Mouse (Mus musculus) limb, embryonic 11.5 days (tissue): ENCODE results near the gene Lsm10. TPM values are rescaled to one million over a fixed set of nuclear protein-coding genes. Genes with fewer than 3 reads are reported as not detected.

Experiments used
- ATAC-seq: fragments of 200-750 bp; cut with Nextera tagmentation; 2 replicates; pipeline ENCODE4 v1.8.0; 2017; ENCODE audit warnings: low read depth; ENCODE audit not compliant: insufficient number of reproducible peaks, low FRiP score, low TSS enrichment
- DNase-seq: peaks from one replicate; pipeline ENCODE4 v3.0.0-alpha.2; 2015; ENCODE audit warnings: low spot score
- H3K27ac ChIP-seq: fragments of 300-500 bp; sonication (generic); replicated peaks from 2 replicates; pipeline ENCODE4 v1.5.1; 2014; ENCODE audit warnings: low read depth, mild to moderate bottlenecking, low read length
- H3K27me3 ChIP-seq: fragments of 300-500 bp; sonication (generic); 2 replicates; pipeline ENCODE4 v1.6.1; 2014; ENCODE audit warnings: mild to moderate bottlenecking, low read length, mixed read lengths; ENCODE audit not compliant: control insufficient read depth, insufficient read depth
- H3K36me3 ChIP-seq: fragments of 300-500 bp; sonication (generic); 2 replicates; pipeline ENCODE4 v1.6.1; 2014; ENCODE audit warnings: mild to moderate bottlenecking, low read length, moderate library complexity, mixed read lengths; ENCODE audit not compliant: control insufficient read depth, insufficient read depth
- H3K4me1 ChIP-seq: fragments of 300-500 bp; sonication (generic); 2 replicates; pipeline ENCODE4 v1.6.1; 2014; ENCODE audit warnings: low read length, mixed read lengths; ENCODE audit not compliant: control insufficient read depth, insufficient read depth
- H3K4me2 ChIP-seq: fragments of 300-500 bp; sonication (generic); 2 replicates; pipeline ENCODE4 v1.6.1; 2014; ENCODE audit warnings: low read depth, mild to moderate bottlenecking, moderate library complexity; ENCODE audit not compliant: severe bottlenecking
- H3K4me3 ChIP-seq: fragments of 300-500 bp; sonication (generic); 2 replicates; pipeline ENCODE4 v1.5.1; 2014; ENCODE audit warnings: low read depth, low read length
- H3K9ac ChIP-seq: fragments of 300-500 bp; sonication (generic); 2 replicates; pipeline ENCODE4 v1.6.1; 2014; ENCODE audit warnings: mild to moderate bottlenecking, low read length
- H3K9me3 ChIP-seq: fragments of 300-500 bp; sonication (generic); 2 replicates; pipeline ENCODE4 v1.6.1; 2016; ENCODE audit warnings: low read length; ENCODE audit not compliant: control insufficient read depth
- WGBS: fragments of 180-500 bp; shearing (Covaris S2); extraction: QIAGEN DNeasy Blood & Tissue Kit; methylation state at CpG from one replicate; pipeline ENCODE4 v1.1.7; 2014; 5-methylcytosine and 5-hydroxymethylcytosine counted together
- polyA plus RNA-seq: library from polyadenylated mRNA; unstranded; fragments of >200 nt; fragmentation: Nextera tagmentation; extraction: Ambion mirVana; gene quantifications from 2 replicates; pipeline ENCODE4 v1.2.1, GENCODE M21; 2014

The Lsm10 gene
- polyA plus RNA-seq, 1 experiment from 2014 or later: 44.8 TPM

GRCm38 (mm10) chr4:126134639-126135038 is 38.2 kb downstream of the Lsm10 start:
- Histone ChIP-seq H3K36me3 (peaks cover 19% of the 10 kb centered on the region; the same call in 1 of the 2 replicates), H3K27me3 (no peaks in the 10 kb centered on the region), H3K4me2 (no peak overlapping the region), H3K9ac (no peak overlapping the region), H3K27ac (no peak overlapping the region), H3K4me3 (no peak overlapping the region), H3K4me1 (peaks cover 26% of the 10 kb centered on the region), H3K9me3 (no peaks in the 10 kb centered on the region)
- DNase-seq: no peak
- ATAC-seq: no peak
- 92% methylated on average over 4 of the region's 4 CpGs for WGBS

GRCm38 (mm10) chr4:126137773-126138172 is 41.4 kb downstream of the Lsm10 start:
- no peak overlapping the region for H3K4me2 ChIP-seq
- WGBS: 77% methylated on average over 4 of the region's 4 CpGs
- ATAC-seq: no peak
- H3K4me1 ChIP-seq: peaks cover 6% of the 10 kb centered on the region; the same call in 1 of the 2 replicates
- no peak for DNase-seq
- H3K36me3 ChIP-seq: peaks cover 24% of the 10 kb centered on the region
- H3K9me3 ChIP-seq: no peaks in the 10 kb centered on the region
- H3K4me3 ChIP-seq: no peak overlapping the region
- no peak overlapping the region for H3K27ac ChIP-seq
- H3K27me3 ChIP-seq: no peaks in the 10 kb centered on the region
- H3K9ac ChIP-seq: no peak overlapping the region

GRCm38 (mm10) chr4:126141021-126141420 is 44.6 kb downstream of the Lsm10 start:
- DNase-seq (no peak), ATAC-seq (no peak)
- Histone ChIP-seq H3K27ac (no peak overlapping the region), H3K27me3 (no peaks in the 10 kb centered on the region), H3K4me2 (no peak overlapping the region), H3K4me3 (no peak overlapping the region), H3K36me3 (peaks cover 19% of the 10 kb centered on the region), H3K4me1 (0 out of 2 replicates have a peak, but pooled peaks cover 2% of the 10 kb centered on the region), H3K9me3 (no peaks in the 10 kb centered on the region; the same call in 1 of the 2 replicates), H3K9ac (no peak overlapping the region)
- 82% methylated on average over 5 of the region's 5 CpGs for WGBS

GRCm38 (mm10) chr4:126145396-126145795 is 49.0 kb downstream of the Lsm10 start:
- H3K9me3 ChIP-seq: no peaks in the 10 kb centered on the region; the same call in 1 of the 2 replicates
- no peak overlapping the region for H3K4me3 ChIP-seq
- H3K4me1 ChIP-seq: peaks cover 20% of the 10 kb centered on the region
- no peak for ATAC-seq
- WGBS: 55% methylated on average over 3 of the region's 4 CpGs
- H3K9ac ChIP-seq: no peak overlapping the region
- no peak overlapping the region for H3K27ac ChIP-seq
- no peaks in the 10 kb centered on the region for H3K36me3 ChIP-seq
- no peak overlapping the region for H3K4me2 ChIP-seq
- no peaks in the 10 kb centered on the region for H3K27me3 ChIP-seq
- DNase-seq: no peak

- H3K4me1 ChIP-seq: peaks cover 36% of the 10 kb centered on the region
These were observed 50.6 kb downstream of the Lsm10 start for GRCm38 (mm10) chr4:126146974-126147532.

GRCm38 (mm10) chr4:126147533-126148160 is 51.2 kb downstream of the Lsm10 start, which contains the start of gene Eva1b:
Gene Eva1b (plus strand): TSS chr4:126147744.
- WGBS: 2% methylated on average over 24 of the region's 24 CpGs
- Histone ChIP-seq H3K27me3 (no peaks in the 10 kb centered on the region), H3K9ac (peak within 1 kb of the TSS; percentile 79), H3K36me3 (no peaks in the 10 kb centered on the region), H3K27ac (peak within 1 kb of the TSS; percentile 96), H3K9me3 (no peaks in the 10 kb centered on the region; the same call in 1 of the 2 replicates), H3K4me3 (peak within 1 kb of the TSS; percentile 88), H3K4me2 (peak within 1 kb of the TSS; percentile 99), H3K4me1 (peaks cover 39% of the 10 kb centered on the region)
- DNase-seq: peak; percentile 90
- peak; percentile 56 for ATAC-seq

More at GRCm38 (mm10) chr4:126146974-126147532, 50.6 kb downstream of the Lsm10 start:
- 16% methylated on average over 9 of the region's 9 CpGs for WGBS
- H3K9me3 ChIP-seq: no peaks in the 10 kb centered on the region; the same call in 1 of the 2 replicates
- H3K27ac ChIP-seq: peak overlapping the region; percentile 96
- ATAC-seq: peak; percentile 2
- H3K4me3 ChIP-seq: 0 out of 2 replicates have a peak overlapping the region, but pooled peaks have one; percentile 88
- no peaks in the 10 kb centered on the region for H3K27me3 ChIP-seq
- H3K36me3 ChIP-seq: no peaks in the 10 kb centered on the region
- peak overlapping the region; percentile 99 for H3K4me2 ChIP-seq
- peak; percentile 43 for DNase-seq
- H3K9ac ChIP-seq: no peak overlapping the region

Other genes starting within 250 kb of the Lsm10 start
- gene Csf3r, start 72.1 kb upstream of the Lsm10 start, polyA plus RNA-seq: 0.20 and 0.40 TPM in 2 replicates
- gene Mrps15, start 49.7 kb upstream of the Lsm10 start, polyA plus RNA-seq: 156 and 160 TPM in 2 replicates
- 20.1 and 21.4 TPM in 2 replicates for gene Oscp1, start 38.1 kb upstream of the Lsm10 start, polyA plus RNA-seq
- gene Stk40, start 7.3 kb downstream of the Lsm10 start, polyA plus RNA-seq: 27.8 and 30.4 TPM in 2 replicates
- 64.3 and 70.3 TPM in 2 replicates for gene Eva1b, start 51.1 kb downstream of the Lsm10 start, polyA plus RNA-seq
- 5.4 and 5.5 TPM in 2 replicates for gene Sh3d21, start 66.9 kb downstream of the Lsm10 start, polyA plus RNA-seq
- gene Thrap3, start 106.1 kb downstream of the Lsm10 start, polyA plus RNA-seq: 247 and 264 TPM in 2 replicates
- gene Map7d1, start 159.7 kb downstream of the Lsm10 start, polyA plus RNA-seq: 54.6 and 61.2 TPM in 2 replicates
- 25.0 and 32.2 TPM in 2 replicates for gene Trappc3, start 165.7 kb downstream of the Lsm10 start, polyA plus RNA-seq
- gene Col8a2, start 190.2 kb downstream of the Lsm10 start, polyA plus RNA-seq: 1.4 and 1.5 TPM in 2 replicates
- 59.2 and 62.0 TPM in 2 replicates for gene Adprhl2, start 225.1 kb downstream of the Lsm10 start, polyA plus RNA-seq
- gene Tekt2, start 229.1 kb downstream of the Lsm10 start, polyA plus RNA-seq: 2.6 and 3.1 TPM in 2 replicates